ENCODE assay signal across 8 mouse cellular contexts in the genomic region with DNA sequence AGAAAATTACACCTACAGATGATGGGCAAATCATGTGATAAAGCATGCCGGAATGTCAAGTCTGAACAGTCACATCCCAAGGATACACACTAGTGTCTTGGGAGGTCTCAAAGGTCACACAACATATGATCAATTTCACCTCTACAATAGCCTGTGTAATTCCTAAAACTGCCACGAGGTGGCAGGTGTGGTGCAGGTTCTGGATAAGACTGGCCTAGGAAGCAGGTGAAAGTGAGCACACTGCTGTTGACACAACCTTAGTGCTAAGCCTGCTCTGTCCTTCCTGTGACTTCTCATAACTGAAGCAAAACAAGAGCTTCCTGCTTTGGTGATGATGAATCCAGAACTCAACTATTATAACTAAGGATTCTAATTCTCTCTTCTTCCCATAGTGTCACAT.
DNase-seq lines count a peak whose midpoint lies in the region; ATAC-seq and TF ChIP-seq lines count a peak whose summit lies in the region.

No protein-coding gene starts in this region.

- no peak for TF ChIP-seq POLR2A in MEL (IDR thresholded peaks at IDR 0.05; ENCODE audit: control insufficient read depth in 1 of 2, insufficient read depth in 1 of 2, low read depth in 1 of 2, low read length in 2 of 2, poor library complexity in 1 of 2)
- TF ChIP-seq POLR2A in bone marrow, adult 2 months (IDR thresholded peaks at IDR 0.05; ENCODE audit: borderline replicate concordance, control insufficient read depth, low read depth, low read length), result no peak
- TF ChIP-seq POLR2A in embryonic fibroblast, embryonic 13.5 days (IDR thresholded peaks at IDR 0.05; ENCODE audit: low read depth, low read length), result no peak

- TF ChIP-seq CTCF in MEL (IDR thresholded peaks at IDR 0.05 in 2 of 3, conservative IDR thresholded peaks at IDR 0.05 in 1 of 3; ENCODE audit: control insufficient read depth in 1 of 3, insufficient read depth in 1 of 3, low read depth in 2 of 3, low read length in 3 of 3, poor library complexity in 1 of 3, severe bottlenecking in 1 of 3), result peak; percentile 66 to 98 (median 87)
- peak; percentile 86 for TF ChIP-seq CTCF in bone marrow, adult 2 months (IDR thresholded peaks at IDR 0.05; ENCODE audit: control insufficient read depth, insufficient read depth, low read length)
- TF ChIP-seq CTCF in embryonic fibroblast, embryonic 13.5 days (IDR thresholded peaks at IDR 0.05; ENCODE audit: borderline replicate concordance, insufficient read depth, low read length), result peak; percentile 78; the same call in 1 of the 2 replicates
- TF ChIP-seq CTCF in layer of hippocampus, adult 2 months (conservative IDR thresholded peaks at IDR 0.05), result peak; percentile 99
- peak; percentile 94 for TF ChIP-seq CTCF in lung, embryonic 14.5 days (IDR thresholded peaks at IDR 0.05; ENCODE audit: low read depth)

- H3K4me1 ChIP-seq in MEL (ENCODE audit: control insufficient read depth in 1 of 2, insufficient read depth in 2 of 2, low read length in 2 of 2), result no peaks in the 10 kb centered on the region
- peaks cover 2% of the 10 kb centered on the region; the same call in 1 of the 2 replicates for H3K4me1 ChIP-seq in bone marrow, adult 2 months (ENCODE audit: control insufficient read depth, insufficient read depth, low read length)
- no peaks in the 10 kb centered on the region for H3K4me1 ChIP-seq in embryonic fibroblast, embryonic 13.5 days (ENCODE audit: control insufficient read depth, insufficient read depth, low read length)
- no peaks in the 10 kb centered on the region for H3K4me1 ChIP-seq in lung, embryonic 14.5 days (ENCODE audit: insufficient read depth)

- ATAC-seq in hematopoietic stem cell, adult 5-6 weeks (replicated peaks in 1 of 2; ENCODE audit: insufficient read depth in 1 of 2, low FRiP score in 2 of 2, low TSS enrichment in 1 of 2, low read depth in 1 of 2, poor library complexity in 2 of 2, severe bottlenecking in 2 of 2), result peak; percentile 78 to 87
- peak; percentile 84; the same call in 1 of the 2 replicates for ATAC-seq in lung, embryonic 14.5 days (ENCODE audit: insufficient read depth)

- no peak overlapping the region for H3K4me2 ChIP-seq in lung, embryonic 14.5 days

- no peaks in the 10 kb centered on the region for H3K36me3 ChIP-seq in MEL (ENCODE audit: control insufficient read depth in 1 of 2, insufficient read depth in 2 of 2, low read length in 2 of 2)
- no peaks in the 10 kb centered on the region for H3K36me3 ChIP-seq in lung, embryonic 14.5 days (ENCODE audit: insufficient read depth)

- no peak overlapping the region for H3K4me3 ChIP-seq in MEL (ENCODE audit: control insufficient read depth in 1 of 2, insufficient read depth in 1 of 2, low read depth in 2 of 2, low read length in 2 of 2)
- H3K4me3 ChIP-seq in bone marrow, adult 2 months (replicated peaks; ENCODE audit: control insufficient read depth, low read depth, low read length), result no peak overlapping the region
- H3K4me3 ChIP-seq in embryonic fibroblast, embryonic 13.5 days (ENCODE audit: insufficient read depth, low read length), result no peak overlapping the region
- no peak overlapping the region for H3K4me3 ChIP-seq in layer of hippocampus, adult 2 months
- H3K4me3 ChIP-seq in lung, embryonic 14.5 days (ENCODE audit: low read depth, low read length), result no peak overlapping the region

- H3K27me3 ChIP-seq in MEL (ENCODE audit: control insufficient read depth in 1 of 2, insufficient read depth in 2 of 2, low read length in 2 of 2), result no peaks in the 10 kb centered on the region
- no peaks in the 10 kb centered on the region for H3K27me3 ChIP-seq in lung, embryonic 14.5 days (ENCODE audit: insufficient read depth, low read length)

- 40% methylated on average over 2 of the region's 2 CpGs for WGBS in bone marrow, adult 2 months
- 33% methylated on average over 2 of the region's 2 CpGs for WGBS in lung, embryonic 14.5 days

- H3K27ac ChIP-seq in MEL (ENCODE audit: control insufficient read depth, low read depth, low read length), result no peak overlapping the region
- H3K27ac ChIP-seq in bone marrow, adult 2 months (ENCODE audit: control insufficient read depth, insufficient read depth, low read depth, low read length, poor library complexity), result no peak overlapping the region
- no peak overlapping the region for H3K27ac ChIP-seq in embryonic fibroblast, embryonic 13.5 days (ENCODE audit: insufficient read depth, low read length)
- no peak overlapping the region for H3K27ac ChIP-seq in layer of hippocampus, adult 2 months
- H3K27ac ChIP-seq in lung, embryonic 14.5 days (ENCODE audit: low read depth), result no peak overlapping the region

- no peak overlapping the region for H3K9ac ChIP-seq in MEL (ENCODE audit: control insufficient read depth, low read depth, low read length, poor library complexity, severe bottlenecking)
- no peak overlapping the region for H3K9ac ChIP-seq in lung, embryonic 14.5 days

- TF ChIP-seq RAD21 in MEL (IDR thresholded peaks at IDR 0.05; ENCODE audit: low read depth, low read length), result peak; percentile 79

- no peaks in the 10 kb centered on the region for H3K9me3 ChIP-seq in MEL (replicated peaks; ENCODE audit: insufficient read depth, low read length)
- H3K9me3 ChIP-seq in lung, embryonic 14.5 days (ENCODE audit: low read depth, low read length), result no peaks in the 10 kb centered on the region

- H3K79me2 ChIP-seq in MEL (ENCODE audit: control insufficient read depth, insufficient read depth, low read length, poor library complexity), result no peaks in the 10 kb centered on the region

- TF ChIP-seq EP300 in MEL (IDR thresholded peaks at IDR 0.05; ENCODE audit: low read depth in 1 of 2, low read length in 2 of 2), result no peak

- peak; percentile 76 for DNase-seq in MEL (ENCODE audit: low read depth, low spot score)
- DNase-seq in layer of hippocampus, adult 2 months (ENCODE audit: low spot score in 2 of 2), result peak; percentile 19 to 77
- DNase-seq in lung, embryonic 14.5 days, result peak; percentile 78
- peak; percentile 36 for DNase-seq in retina, adult 2 months (ENCODE audit: low read depth, low spot score)
- peak; percentile 75 for DNase-seq in thymus, postnatal 14 days

TF ChIP-seq in MEL, 35 proteins besides CTCF, POLR2A, EP300 and RAD21:
- TF ChIP-seq CHD1 (IDR thresholded peaks at IDR 0.05; ENCODE audit: low read depth, low read length) (no peak), JUND (IDR thresholded peaks at IDR 0.05; ENCODE audit: low read depth, low read length) (no peak), GATA1 (IDR thresholded peaks at IDR 0.05; ENCODE audit: low read depth, low read length) (no peak), SMC3 (IDR thresholded peaks at IDR 0.05; ENCODE audit: low read depth, low read length) (peak; percentile 89), SIN3A (IDR thresholded peaks at IDR 0.05; ENCODE audit: low read length) (no peak), ZC3H11A (IDR thresholded peaks at IDR 0.05; ENCODE audit: low read depth, low read length) (peak; percentile 74), CHD2 (IDR thresholded peaks at IDR 0.05; ENCODE audit: low read length) (no peak), MYB (IDR thresholded peaks at IDR 0.05; ENCODE audit: low read depth, low read length) (no peak), BHLHE40 (IDR thresholded peaks at IDR 0.05; ENCODE audit: borderline replicate concordance, low read depth, low read length) (no peak), POLR2AphosphoS2 (IDR thresholded peaks at IDR 0.05; ENCODE audit: low read length) (no peak), ELF1 (IDR thresholded peaks at IDR 0.05; ENCODE audit: low read depth, low read length) (no peak), TAL1 (IDR thresholded peaks at IDR 0.05; ENCODE audit: low read length) (no peak), NRF1 (IDR thresholded peaks at IDR 0.05; ENCODE audit: insufficient read depth, low read depth, low read length, poor library complexity, severe bottlenecking) (no peak), ETS1 (IDR thresholded peaks at IDR 0.05; ENCODE audit: low read depth, low read length) (no peak), KAT2A (conservative IDR thresholded peaks at IDR 0.05; ENCODE audit: low read depth, low read length) (no peak)
